Mouse (Mus musculus) forebrain, embryonic 12.5 days (tissue): ENCODE data around the gene Actl6a. TPM values are rescaled to one million over a fixed set of nuclear protein-coding genes. Genes with fewer than 3 reads are reported as not detected.

Experiments
- ATAC-seq: fragments of 200-750 bp; cut with Nextera tagmentation; 2 replicates; pipeline ENCODE4 v1.8.0; 2017; ENCODE audit warnings: moderate TSS enrichment; ENCODE audit not compliant: low FRiP score
- H3K27ac ChIP-seq: fragments of 300-500 bp; sonication (generic); 2 replicates; pipeline ENCODE4 v1.5.1; 2016; ENCODE audit warnings: mild to moderate bottlenecking
- H3K27me3 ChIP-seq: fragments of 300-500 bp; sonication (generic); 2 replicates; pipeline ENCODE4 v1.6.1; 2016; ENCODE audit warnings: mild to moderate bottlenecking
- H3K36me3 ChIP-seq: fragments of 300-500 bp; sonication (generic); replicated peaks from 2 replicates; pipeline ENCODE4 v1.6.1; 2016; ENCODE audit warnings: mild to moderate bottlenecking
- H3K4me1 ChIP-seq: fragments of 300-500 bp; sonication (generic); 2 replicates; pipeline ENCODE4 v1.6.1; 2016
- H3K4me2 ChIP-seq: fragments of 300-500 bp; sonication (generic); 2 replicates; pipeline ENCODE4 v1.6.1; 2016; ENCODE audit warnings: mild to moderate bottlenecking, moderate library complexity
- H3K4me3 ChIP-seq: fragments of 300-500 bp; sonication (generic); replicated peaks from 2 replicates; pipeline ENCODE4 v1.5.1; 2016; ENCODE audit warnings: mild to moderate bottlenecking
- H3K9ac ChIP-seq: fragments of 300-500 bp; sonication (generic); 2 replicates; pipeline ENCODE4 v1.6.1; 2016; ENCODE audit warnings: mild to moderate bottlenecking
- H3K9me3 ChIP-seq: fragments of 300-500 bp; sonication (generic); 2 replicates; pipeline ENCODE4 v1.6.1; 2016
- WGBS: fragments of 180-500 bp; shearing (Covaris S2); methylation state at CpG from one replicate; pipeline ENCODE4 v1.1.7; 2016; 5-methylcytosine and 5-hydroxymethylcytosine counted together
- polyA plus RNA-seq: library from polyadenylated mRNA; unstranded; fragments of >200 nt; fragmentation: Nextera tagmentation; extraction: Ambion mirVana; gene quantifications from 2 replicates; pipeline ENCODE4 v1.2.1, GENCODE M21; 2016

Actl6a gene
- polyA plus RNA-seq, 1 experiment from 2014 or later = 230 TPM

GRCm38 (mm10) chr3:32770781-32771180 lies 64.7 kb downstream of the Actl6a start:
- Histone ChIP-seq H3K9ac (no peak overlapping the region), H3K36me3 (no peaks in the 10 kb centered on the region), H3K27me3 (no peaks in the 10 kb centered on the region), H3K4me2 (no peak overlapping the region), H3K27ac (no peak overlapping the region), H3K4me1 (no peaks in the 10 kb centered on the region), H3K9me3 (no peaks in the 10 kb centered on the region), H3K4me3 (no peak overlapping the region)
- no peak for ATAC-seq
- WGBS = 88% methylated on average over 2 of the region's 2 CpGs

Other genes with a start within 250 kb of the Actl6a start
- gene Kcnmb3, start 214.1 kb upstream of the Actl6a start, polyA plus RNA-seq = 0.22 TPM in 1 of 2 replicates, not detected in the other
- 43.3 and 46.5 TPM in 2 replicates for gene Zfp639, start 196.0 kb upstream of the Actl6a start, polyA plus RNA-seq
- 47.9 and 48.0 TPM in 2 replicates for gene Mfn1, start 176.8 kb upstream of the Actl6a start, polyA plus RNA-seq
- gene Gnb4, start 89.7 kb upstream of the Actl6a start, polyA plus RNA-seq = 34.9 and 40.5 TPM in 2 replicates
- gene Ndufb5, start 30.7 kb downstream of the Actl6a start, polyA plus RNA-seq = 277 and 289 TPM in 2 replicates
- gene Mrpl47, start 31.3 kb downstream of the Actl6a start, polyA plus RNA-seq = 36.4 and 42.5 TPM in 2 replicates
- 5.1 and 6.3 TPM in 2 replicates for gene Usp13, start 111.2 kb downstream of the Actl6a start, polyA plus RNA-seq